8 mouse cellular contexts compared by ENCODE assay signal in genomic region chr4:118359211-118359895, GRCm38 (mm10). TPM values are rescaled to one million over a fixed set of nuclear protein-coding genes. Genes with fewer than 3 reads are reported as not detected.
DNase-seq lines count a peak whose midpoint lies in the region; ATAC-seq lines count a peak whose summit lies in the region.

No protein-coding gene starts in this region.

- peaks cover 12% of the 10 kb centered on the region for H3K4me1 ChIP-seq in lung, embryonic 15.5 days
- H3K4me1 ChIP-seq in forebrain, embryonic 11.5 days (replicated peaks; ENCODE audit: control insufficient read depth, insufficient read depth, low read length): 0 out of 2 replicates have a peak, but pooled peaks cover 4% of the 10 kb centered on the region
- peaks cover 26% of the 10 kb centered on the region for H3K4me1 ChIP-seq in liver, embryonic 12.5 days
- peaks cover 13% of the 10 kb centered on the region; the same call in 1 of the 2 replicates for H3K4me1 ChIP-seq in stomach, embryonic 15.5 days

- no peaks in the 10 kb centered on the region for H3K27me3 ChIP-seq in lung, embryonic 15.5 days
- no peaks in the 10 kb centered on the region for H3K27me3 ChIP-seq in forebrain, embryonic 11.5 days (ENCODE audit: control insufficient read depth, insufficient read depth, low read length)
- no peaks in the 10 kb centered on the region for H3K27me3 ChIP-seq in liver, embryonic 12.5 days (replicated peaks)
- H3K27me3 ChIP-seq in stomach, embryonic 15.5 days (replicated peaks): no peaks in the 10 kb centered on the region

- peak overlapping the region; percentile 91 for H3K4me2 ChIP-seq in lung, embryonic 15.5 days
- peak overlapping the region; percentile 98 for H3K4me2 ChIP-seq in forebrain, embryonic 11.5 days (ENCODE audit: low read depth, low read length, severe bottlenecking)
- H3K4me2 ChIP-seq in liver, embryonic 12.5 days: peak overlapping the region; percentile 89
- H3K4me2 ChIP-seq in stomach, embryonic 15.5 days: peak overlapping the region; percentile 77

- DNase-seq in lung, postnatal 14 days: no peak
- DNase-seq in forebrain, embryonic 11.5 days (ENCODE audit: low spot score): no peak
- DNase-seq in spleen, postnatal 10 days (ENCODE audit: low spot score in 2 of 2): no peak
- DNase-seq in urinary bladder, adult 2 months (ENCODE audit: low spot score): no peak

- peak overlapping the region; percentile 77 for H3K9ac ChIP-seq in lung, embryonic 15.5 days
- peak overlapping the region; percentile 77 for H3K9ac ChIP-seq in forebrain, embryonic 11.5 days (ENCODE audit: low read length)
- peak overlapping the region; percentile 80 for H3K9ac ChIP-seq in liver, embryonic 12.5 days
- H3K9ac ChIP-seq in stomach, embryonic 15.5 days: peak overlapping the region; percentile 54; the same call in 1 of the 2 replicates

- H3K27ac ChIP-seq in lung, embryonic 15.5 days: peak overlapping the region; percentile 80; the same call in 1 of the 2 replicates
- peak overlapping the region; percentile 76; the same call in 1 of the 2 replicates for H3K27ac ChIP-seq in forebrain, embryonic 11.5 days (ENCODE audit: low read depth, low read length)
- H3K27ac ChIP-seq in liver, embryonic 12.5 days: no peak overlapping the region
- H3K27ac ChIP-seq in stomach, embryonic 15.5 days: peak overlapping the region; percentile 81

- H3K4me3 ChIP-seq in lung, embryonic 15.5 days: peak overlapping the region; percentile 71
- peak overlapping the region; percentile 62 for H3K4me3 ChIP-seq in forebrain, embryonic 11.5 days (ENCODE audit: low read depth, low read length)
- H3K4me3 ChIP-seq in liver, embryonic 12.5 days: peak overlapping the region; percentile 75
- peak overlapping the region; percentile 69 for H3K4me3 ChIP-seq in stomach, embryonic 15.5 days (replicated peaks)

- H3K9me3 ChIP-seq in lung, embryonic 15.5 days: no peaks in the 10 kb centered on the region
- H3K9me3 ChIP-seq in forebrain, embryonic 11.5 days (ENCODE audit: control insufficient read depth, low read length): no peaks in the 10 kb centered on the region
- 0 out of 2 replicates have a peak, but pooled peaks cover 4% of the 10 kb centered on the region for H3K9me3 ChIP-seq in liver, embryonic 12.5 days (replicated peaks)
- H3K9me3 ChIP-seq in stomach, embryonic 15.5 days: no peaks in the 10 kb centered on the region

- ATAC-seq in lung, embryonic 15.5 days (ENCODE audit: borderline replicate concordance, extremely low read depth, low FRiP score, low TSS enrichment): peak; percentile 5; the same call in 1 of the 2 replicates
- ATAC-seq in forebrain, embryonic 11.5 days (replicated peaks; ENCODE audit: low FRiP score): no peak
- peak; percentile 17; the same call in 1 of the 2 replicates for ATAC-seq in liver, embryonic 12.5 days
- no peak; the same call in 1 of the 2 replicates for ATAC-seq in stomach, embryonic 15.5 days (ENCODE audit: insufficient read depth, low FRiP score, low read depth)
- ATAC-seq in granulocyte monocyte progenitor cell, adult 5-6 weeks (replicated peaks; ENCODE audit: poor library complexity, severe bottlenecking): no peak

- WGBS in lung, embryonic 15.5 days: 13% methylated on average over 21 of the region's 21 CpGs
- WGBS in forebrain, embryonic 11.5 days: 20% methylated on average over 21 of the region's 21 CpGs
- 13% methylated on average over 21 of the region's 21 CpGs for WGBS in liver, embryonic 12.5 days (ENCODE audit: insufficient replicate concordance)
- 13% methylated on average over 21 of the region's 21 CpGs for WGBS in stomach, embryonic 15.5 days

- peaks cover 19% of the 10 kb centered on the region; the same call in 1 of the 2 replicates for H3K36me3 ChIP-seq in lung, embryonic 15.5 days
- peaks cover 4% of the 10 kb centered on the region; the same call in 1 of the 2 replicates for H3K36me3 ChIP-seq in forebrain, embryonic 11.5 days (ENCODE audit: control insufficient read depth, insufficient read depth, low read length)
- H3K36me3 ChIP-seq in liver, embryonic 12.5 days: peaks cover 31% of the 10 kb centered on the region
- H3K36me3 ChIP-seq in stomach, embryonic 15.5 days: peaks cover 17% of the 10 kb centered on the region

RNA-seq across cellular contexts. Expression of gene Szt2, which starts 49.7 kb away (rescaled TPM):
- polyA plus RNA-seq in lung, embryonic 15.5 days (2015; fragmentation: Nextera tagmentation; extraction: Ambion mirVana): 6.6 and 7.0 TPM in 2 replicates
- polyA plus RNA-seq in forebrain, embryonic 11.5 days (2014; fragmentation: Nextera tagmentation; extraction: Ambion mirVana): 14.1 and 18.3 TPM in 2 replicates
- polyA plus RNA-seq in liver, embryonic 12.5 days (2016; fragmentation: Nextera tagmentation; extraction: Ambion mirVana): 4.8 and 4.9 TPM in 2 replicates
- polyA plus RNA-seq in stomach, embryonic 15.5 days (2015; fragmentation: Nextera tagmentation; extraction: Ambion mirVana): 4.8 and 7.0 TPM in 2 replicates
- 13.4 and 20.7 TPM in 2 replicates for polyA plus RNA-seq in urinary bladder, adult 2 months (2012; rRNA removed)
- 20.6 and 25.0 TPM in 2 replicates for total RNA-seq in granulocyte monocyte progenitor cell, adult 5-6 weeks (2014; fragmentation: Nextera tagmentation)
- total RNA-seq in granulocyte monocyte progenitor cell, adult 5-6 weeks (2017): 3.7 and 4.0 TPM in 2 replicates

RNA-seq across cellular contexts. Expression of gene Med8, which starts 49.8 kb away (rescaled TPM):
- 86.0 and 90.9 TPM in 2 replicates for polyA plus RNA-seq in lung, embryonic 15.5 days (2015; fragmentation: Nextera tagmentation; extraction: Ambion mirVana)
- polyA plus RNA-seq in forebrain, embryonic 11.5 days (2014; fragmentation: Nextera tagmentation; extraction: Ambion mirVana): 152 and 155 TPM in 2 replicates
- 105 and 109 TPM in 2 replicates for polyA plus RNA-seq in liver, embryonic 12.5 days (2016; fragmentation: Nextera tagmentation; extraction: Ambion mirVana)
- polyA plus RNA-seq in stomach, embryonic 15.5 days (2015; fragmentation: Nextera tagmentation; extraction: Ambion mirVana): 99.8 and 101 TPM in 2 replicates
- 61.8 and 80.6 TPM in 2 replicates for polyA plus RNA-seq in urinary bladder, adult 2 months (2012; rRNA removed)
- 75.7 and 79.4 TPM in 2 replicates for total RNA-seq in granulocyte monocyte progenitor cell, adult 5-6 weeks (2014; fragmentation: Nextera tagmentation)
- 94.8 and 103 TPM in 2 replicates for total RNA-seq in granulocyte monocyte progenitor cell, adult 5-6 weeks (2017)

Comparison
In these comparisons a context has a peak if more than half of its experiments do, and no peak if none do; other contexts are left out.
1. ATAC-seq: peak in lung, embryonic 15.5 days (single experiment) and liver, embryonic 12.5 days (single experiment); none in forebrain, embryonic 11.5 days (single experiment), stomach, embryonic 15.5 days (single experiment) and granulocyte monocyte progenitor cell, adult 5-6 weeks (single experiment).
2. Peak in every context shown above with its lines, with median percentiles within 50 percentile points of each other: H3K4me2 ChIP-seq, H3K4me3 ChIP-seq and H3K9ac ChIP-seq.